Mouse (Mus musculus) lung, postnatal 14 days (tissue): ENCODE measurements around the gene Ptgs1.

Source experiments
- DNase-seq: peaks from one replicate; pipeline ENCODE4 v3.0.0; 2021

Gene Ptgs1

DNA sequence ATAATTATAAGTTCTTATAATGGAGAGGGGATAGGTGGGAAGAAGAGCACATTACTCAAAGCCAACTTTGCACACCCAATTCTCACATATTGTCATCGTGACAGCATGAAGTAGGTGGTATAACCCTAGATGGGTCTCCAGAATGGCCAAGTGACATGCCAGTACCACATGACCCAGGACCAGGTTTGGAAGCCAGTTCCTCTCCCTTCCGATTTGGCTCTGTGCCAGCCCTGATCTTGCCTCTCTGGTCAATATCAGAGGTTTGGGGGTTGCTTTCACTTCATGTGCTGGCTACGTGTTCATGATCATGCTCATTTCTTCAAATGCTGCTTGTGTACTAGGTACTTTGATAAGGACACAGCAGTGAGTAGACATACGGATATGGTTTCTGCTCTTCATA, 22.3 kb downstream of the Ptgs1 start:
- DNase-seq, result no peak

DNA sequence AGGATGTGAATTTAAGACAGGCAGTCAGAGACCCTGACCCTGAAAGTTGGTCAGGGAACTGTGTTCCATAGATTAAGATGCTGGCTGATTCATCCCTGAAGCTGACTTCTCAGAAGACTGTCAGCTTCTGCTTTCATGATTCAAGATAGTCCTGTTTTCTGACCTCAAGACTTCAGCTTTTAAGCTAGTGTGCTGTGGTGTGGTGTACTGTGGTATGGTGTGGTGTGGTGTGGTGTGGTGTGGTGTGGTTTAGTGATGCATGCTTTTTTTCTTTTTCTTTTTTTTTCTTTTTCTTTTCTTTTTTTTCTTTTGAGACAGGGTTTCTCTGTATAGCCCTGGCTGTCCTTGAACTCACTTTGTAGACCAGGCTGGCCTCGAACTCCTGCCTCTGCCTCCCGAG, 24.2 kb downstream of the Ptgs1 start:
- DNase-seq, result no peak

DNA sequence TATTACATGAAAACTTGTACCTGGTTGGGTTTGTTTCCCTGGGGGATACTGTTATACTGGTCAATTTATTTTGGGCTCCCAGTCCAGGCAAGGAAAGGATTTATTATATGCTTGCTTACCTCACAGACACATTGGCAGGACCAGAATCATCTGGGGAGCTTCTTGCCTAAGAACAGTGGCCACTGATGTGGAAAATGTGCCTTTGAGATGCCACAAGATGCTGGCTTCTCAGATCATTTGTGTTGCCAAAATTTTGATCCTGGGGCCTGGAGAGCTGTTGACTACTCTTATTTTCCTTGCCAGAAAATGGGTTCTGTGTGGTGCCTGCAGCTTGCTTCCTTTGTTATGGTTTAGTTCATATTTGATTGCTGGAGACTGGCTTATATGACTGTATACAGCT, 26.7 kb downstream of the Ptgs1 start:
- no peak for DNase-seq

DNA sequence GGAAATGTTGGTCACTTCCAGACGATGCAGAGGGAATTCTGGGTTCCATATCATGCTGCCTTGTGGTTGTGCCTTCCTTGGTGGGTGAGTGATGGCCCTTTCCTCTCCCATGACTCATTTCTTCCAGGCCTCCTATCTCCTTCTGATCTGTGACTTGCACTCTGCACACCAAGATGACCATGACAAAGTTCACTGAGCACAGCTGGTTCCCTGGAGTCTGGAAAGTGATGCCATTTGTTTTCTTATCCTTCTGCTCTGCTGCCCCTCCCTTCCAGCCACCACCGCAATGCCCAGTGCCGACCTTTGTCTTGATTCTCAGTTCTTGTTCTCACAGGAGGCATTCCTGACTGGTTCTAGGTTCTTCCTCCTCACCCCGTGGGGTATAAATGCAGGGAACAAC, 29.2 kb downstream of the Ptgs1 start:
- DNase-seq, result no peak

DNA sequence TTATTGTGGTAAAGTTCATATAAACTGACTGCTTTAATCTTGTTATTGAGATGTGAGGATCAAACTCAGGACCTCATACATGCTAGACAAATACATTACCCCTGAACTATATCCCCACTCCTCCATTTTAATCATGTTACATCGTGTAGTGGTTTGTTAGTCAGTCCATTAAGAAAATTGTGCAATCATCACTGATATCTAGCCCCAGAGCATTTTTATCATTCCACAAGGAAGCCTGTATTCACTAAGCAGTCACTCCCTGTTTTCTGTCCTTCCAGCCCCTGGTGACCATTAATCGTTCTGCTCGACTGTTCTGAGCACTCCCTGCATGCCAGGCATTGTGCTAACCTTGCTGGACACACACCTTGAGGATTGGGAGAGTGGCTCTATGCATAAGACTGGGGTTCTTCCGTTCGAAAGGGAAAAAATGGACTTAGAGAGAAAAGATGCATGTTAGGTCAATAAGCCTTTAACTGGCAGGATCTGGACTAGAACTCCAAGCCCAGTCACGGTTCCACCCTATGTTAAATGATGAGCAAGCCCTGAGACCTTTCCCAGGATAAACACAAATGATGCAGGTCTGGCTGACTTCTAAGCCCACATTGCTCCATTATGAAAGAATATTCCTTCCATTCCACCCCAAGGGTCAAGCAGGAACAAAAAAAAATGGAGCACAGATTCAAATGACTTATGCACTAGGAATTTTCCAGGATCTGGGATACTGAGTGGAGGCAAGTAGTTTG, 29.7 kb downstream of the Ptgs1 start:
- DNase-seq, result no peak

DNA sequence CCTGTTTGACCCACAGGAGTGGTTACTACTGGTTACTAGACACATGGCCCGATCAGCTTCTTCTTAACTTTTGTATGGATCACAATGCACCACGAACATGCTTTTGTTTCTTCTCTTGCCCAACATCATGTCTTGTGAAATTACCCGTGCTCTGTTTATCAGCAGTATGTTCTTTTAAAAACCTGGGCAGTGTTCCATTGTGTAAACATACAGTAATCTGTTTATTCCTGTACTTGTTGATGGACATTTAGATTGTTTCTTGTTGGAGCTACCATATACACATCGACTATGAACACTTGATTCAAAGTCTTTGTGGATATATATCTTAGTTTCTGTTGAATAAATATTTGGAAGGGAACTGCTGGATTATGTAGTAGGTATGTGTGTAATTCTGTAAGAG, 31.8 kb downstream of the Ptgs1 start:
- no peak for DNase-seq

DNA sequence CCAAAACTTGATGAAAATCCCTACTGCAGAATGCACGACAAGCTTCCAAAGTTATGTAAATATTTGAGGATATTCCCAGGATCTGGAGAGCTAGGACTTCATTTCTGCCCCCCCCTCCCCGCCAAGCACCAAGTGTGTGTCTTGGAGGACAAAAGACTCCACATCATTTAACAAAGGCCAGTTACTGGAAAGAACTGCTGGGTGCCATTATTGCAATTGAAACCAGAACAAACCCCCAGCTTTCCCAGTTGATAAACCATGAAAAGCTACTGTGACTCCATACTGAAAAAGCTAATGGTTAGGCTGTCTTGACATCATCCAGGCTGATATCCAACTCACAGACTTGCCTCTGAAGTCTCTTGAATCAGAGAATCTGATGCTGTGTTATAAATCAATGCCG, 39.2 kb downstream of the Ptgs1 start:
- no peak for DNase-seq

DNA sequence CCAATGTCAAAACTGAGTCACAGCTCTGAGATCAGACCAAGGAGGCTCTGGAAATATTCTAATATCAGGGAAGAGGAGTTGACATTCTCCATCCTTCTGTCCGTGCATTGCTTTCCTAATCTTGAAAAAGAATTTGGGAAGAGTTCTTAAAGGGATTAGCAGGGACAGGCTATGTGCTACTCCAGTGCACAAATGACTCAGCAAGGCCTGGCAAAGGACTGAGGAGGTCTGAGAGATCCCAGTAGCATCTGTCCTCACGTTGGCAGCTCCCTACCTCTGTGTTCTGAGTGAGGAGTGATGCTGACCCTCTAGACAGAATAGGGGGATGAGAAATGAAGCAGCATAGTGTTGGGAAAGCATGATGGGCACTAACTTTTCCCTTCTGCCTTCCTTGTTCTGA, 40.0 kb downstream of the Ptgs1 start:
- no peak for DNase-seq

DNA sequence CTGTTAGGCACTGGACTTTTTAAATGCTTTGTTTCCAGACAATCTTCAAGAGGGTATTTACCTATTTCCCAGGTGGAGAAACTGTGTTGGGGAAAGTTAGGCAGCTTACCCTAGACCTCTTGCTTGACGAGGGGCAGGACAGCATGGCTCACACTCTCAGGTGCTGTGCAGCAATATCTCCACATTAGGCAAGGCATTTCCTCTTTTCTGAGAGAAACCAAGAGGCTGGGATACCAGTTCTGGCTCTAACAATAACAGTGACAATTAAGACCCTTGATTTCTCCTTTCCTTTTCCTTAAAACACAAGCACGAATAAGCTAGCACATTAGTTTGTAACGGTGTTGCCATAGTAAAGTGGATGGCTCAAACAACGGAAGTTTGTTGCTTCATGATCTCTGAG, 40.9 kb downstream of the Ptgs1 start:
- DNase-seq, result no peak

DNA sequence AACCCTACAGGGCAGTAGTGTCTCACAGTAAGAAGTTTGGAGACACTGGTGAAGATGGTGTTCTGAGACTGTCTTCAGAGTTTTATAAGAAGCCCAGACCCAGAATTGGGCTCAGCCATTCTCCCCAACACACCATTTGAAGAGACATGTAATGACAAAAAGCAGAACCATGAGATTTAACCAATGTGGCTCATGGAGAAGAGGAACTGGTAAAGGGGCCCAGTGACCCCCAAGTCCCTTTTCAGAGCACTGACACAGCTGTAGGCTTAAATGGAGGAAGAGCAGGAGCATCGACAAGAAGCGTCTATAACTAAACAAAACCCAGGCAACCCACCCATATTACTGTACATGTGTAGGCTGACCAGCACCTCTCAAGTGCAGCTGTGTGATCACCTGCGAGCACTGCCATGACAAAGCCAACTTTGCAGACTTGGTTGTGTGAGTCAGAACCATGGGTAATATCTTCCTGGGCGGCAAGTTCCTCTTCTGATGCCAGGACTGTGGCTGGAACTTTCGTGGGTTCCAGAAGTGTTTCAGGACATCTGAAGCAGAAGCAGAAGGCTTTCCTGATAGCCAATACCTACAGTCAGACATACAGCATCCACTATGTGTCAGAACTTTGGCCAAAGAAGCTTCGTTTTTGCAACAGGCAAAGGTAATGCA, 42.2 kb downstream of the Ptgs1 start:
- DNase-seq, result no peak

DNA sequence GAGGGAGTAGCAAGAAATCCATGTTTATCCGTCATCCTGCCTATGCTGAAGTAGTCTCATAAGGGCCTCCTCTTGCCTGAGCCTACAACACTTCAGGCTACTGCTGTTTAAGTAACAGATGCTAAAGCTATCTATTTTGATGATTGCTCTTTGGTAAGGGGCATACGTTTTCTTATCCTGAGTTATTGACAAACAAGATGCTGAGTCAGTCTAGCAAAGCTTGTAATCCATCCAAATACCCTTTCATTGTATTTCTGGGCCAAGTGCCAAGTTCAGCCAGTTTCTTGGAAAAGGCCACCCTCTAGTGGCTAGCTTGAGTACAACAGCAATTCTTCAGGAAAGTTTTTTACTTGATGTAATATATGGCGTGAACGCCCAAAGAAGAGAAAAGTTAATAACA, 46.2 kb downstream of the Ptgs1 start:
- DNase-seq, result peak; percentile 86

DNA sequence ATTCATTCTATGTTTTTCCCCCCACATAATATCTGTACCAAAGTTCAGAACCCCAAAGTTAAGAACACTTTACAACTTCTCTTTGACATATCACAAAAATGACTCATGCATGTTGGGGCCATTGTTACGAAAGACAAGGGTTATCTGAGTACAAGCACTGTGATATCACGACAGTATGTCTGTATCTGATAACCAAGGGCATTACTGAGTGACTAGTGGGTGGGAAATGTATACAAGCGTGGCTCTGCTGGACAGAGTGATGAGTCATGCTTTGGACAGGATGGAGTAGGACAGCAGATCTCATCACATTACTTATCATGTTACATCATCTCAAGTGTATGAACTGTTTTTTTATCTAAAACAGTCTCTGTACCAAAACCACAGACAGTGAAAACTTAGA, 48.5 kb downstream of the Ptgs1 start:
- no peak for DNase-seq

DNA sequence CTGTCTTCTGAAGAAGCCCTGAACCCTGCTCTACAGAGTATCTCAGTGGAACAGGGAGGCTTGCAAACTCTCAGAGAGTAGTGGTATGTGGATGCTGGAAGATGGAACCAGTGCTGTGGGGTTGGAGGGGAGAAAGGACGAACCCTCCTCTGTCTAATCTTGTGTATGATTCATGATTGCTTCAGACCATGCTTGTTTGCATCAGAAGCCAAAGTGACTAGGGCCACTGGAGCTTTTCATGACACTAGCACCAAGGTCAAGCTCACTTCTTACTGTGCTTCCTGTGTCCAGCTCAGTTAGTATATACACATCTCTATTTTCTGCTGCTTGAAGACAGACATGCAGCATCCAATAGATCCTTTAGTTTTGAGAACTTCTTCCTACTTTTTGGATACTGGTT, 50.9 kb downstream of the Ptgs1 start:
- DNase-seq, result no peak

DNA sequence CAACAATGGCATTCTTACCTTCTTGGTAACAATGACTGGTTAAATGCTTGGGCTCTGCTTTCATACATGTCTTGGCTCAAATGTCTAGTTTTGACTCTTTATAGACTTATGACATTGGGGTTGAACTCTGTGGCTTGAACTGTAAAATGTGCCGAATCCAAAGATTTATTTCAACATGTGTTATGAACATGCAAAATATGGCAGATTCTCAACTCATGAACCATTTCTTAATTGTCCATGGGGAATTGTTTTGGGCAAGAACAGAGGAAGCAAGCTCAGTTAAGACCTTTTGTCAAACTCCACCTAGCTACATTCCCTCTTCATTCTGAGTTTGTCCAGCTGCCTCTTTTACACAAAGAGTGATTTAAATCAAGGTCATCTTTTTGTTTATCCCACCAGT, 52.1 kb downstream of the Ptgs1 start:
- no peak for DNase-seq
